Mouse (Mus musculus) gastrocnemius, adult 8-10 months (tissue): Measurements from ENCODE around the gene Gm5426. TPM values are rescaled to one million over a fixed set of nuclear protein-coding genes. Genes with fewer than 3 reads are reported as not detected.
"Not testable (repeated sequence)": the region's sequence is repeated elsewhere in the genome, so short reads cannot be mapped to it uniquely, and the experiment has no call there.

Experiments used
- DNase-seq, 2 experiments: peaks; one replicate each; pipeline ENCODE4 v3.0.0; 2022; ENCODE audit warnings: low spot score in 2 of 2
- total RNA-seq, 4 experiments: library from RNA; stranded (reverse); gene quantifications; 2 replicates each; pipeline ENCODE4 v1.2.4; 2022

The Gm5426 gene
- total RNA-seq = not detected

- not testable (repeated sequence) for DNase-seq
These were observed at the start of gene Gm5426 for GRCm38 (mm10) chr10:96136451-96136850. Gm5426 (plus strand) TSS chr10:96136603.

DNA sequence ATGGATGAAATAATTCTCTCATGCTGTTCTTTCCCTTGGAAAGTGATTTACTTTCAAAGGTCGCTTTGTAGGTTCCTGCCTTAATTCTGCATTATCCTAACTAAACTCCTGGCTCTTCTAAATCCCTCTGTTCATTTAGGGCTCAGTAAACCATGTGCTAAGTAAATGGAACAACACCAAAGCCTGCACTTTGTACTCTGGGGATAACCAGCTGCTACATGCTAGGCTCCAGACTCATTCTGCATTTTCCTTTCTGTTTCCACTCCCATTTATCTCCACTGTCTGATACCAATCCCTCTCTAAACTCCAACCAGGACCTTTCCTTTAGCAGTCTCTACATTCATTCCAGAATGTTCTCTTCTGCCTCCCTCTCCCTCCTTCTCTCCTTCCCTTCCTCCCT lies 46.7 kb upstream of the Gm5426 start:
- DNase-seq = no peak

- no peak for DNase-seq
These were observed 46.0 kb upstream of the Gm5426 start for GRCm38 (mm10) chr10:96090388-96090787.

GRCm38 (mm10) chr10:96093890-96094531 lies 42.4 kb upstream of the Gm5426 start:
- DNase-seq = no peak

DNA sequence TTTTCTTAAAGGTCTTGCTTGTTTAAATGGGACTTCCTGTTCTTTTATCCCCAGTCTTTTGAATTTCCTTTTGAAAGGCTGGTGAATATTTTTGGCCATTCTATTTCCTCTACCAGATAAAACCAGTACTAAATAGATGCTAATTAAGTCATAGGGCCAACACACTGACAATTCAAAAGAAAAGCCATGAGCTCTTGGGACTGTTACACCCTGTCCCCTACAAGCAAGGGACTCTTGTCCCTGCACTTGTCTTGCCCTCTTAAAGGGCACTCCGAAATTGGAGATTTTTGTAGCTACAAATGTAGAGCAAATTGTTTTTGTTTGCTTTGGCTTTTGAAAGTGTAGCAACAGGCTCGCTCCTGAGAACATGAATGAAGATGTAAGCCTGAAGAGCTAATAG lies 41.8 kb upstream of the Gm5426 start:
- no peak for DNase-seq

- DNase-seq = no peak
These were observed 39.7 kb upstream of the Gm5426 start for GRCm38 (mm10) chr10:96096730-96097129.

DNA sequence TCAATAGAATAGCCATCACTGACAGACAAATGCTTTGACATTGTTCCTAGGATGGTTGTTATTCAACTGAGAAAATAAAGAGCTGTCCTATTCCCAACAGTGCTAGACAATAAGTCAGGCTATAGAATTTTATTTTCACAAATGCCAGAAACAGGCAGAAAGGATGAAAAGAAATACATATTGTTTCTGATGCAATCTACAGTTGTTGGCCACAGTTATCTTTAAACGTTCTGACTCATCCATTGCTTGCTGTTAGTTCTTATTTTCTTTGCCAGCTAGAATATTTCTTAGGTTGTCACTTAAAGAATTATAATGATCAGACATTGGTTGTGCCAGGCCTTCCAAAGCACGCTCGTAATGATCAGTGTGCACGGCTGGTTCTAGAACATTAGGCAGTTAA lies 35.4 kb upstream of the Gm5426 start:
- no peak for DNase-seq

DNA sequence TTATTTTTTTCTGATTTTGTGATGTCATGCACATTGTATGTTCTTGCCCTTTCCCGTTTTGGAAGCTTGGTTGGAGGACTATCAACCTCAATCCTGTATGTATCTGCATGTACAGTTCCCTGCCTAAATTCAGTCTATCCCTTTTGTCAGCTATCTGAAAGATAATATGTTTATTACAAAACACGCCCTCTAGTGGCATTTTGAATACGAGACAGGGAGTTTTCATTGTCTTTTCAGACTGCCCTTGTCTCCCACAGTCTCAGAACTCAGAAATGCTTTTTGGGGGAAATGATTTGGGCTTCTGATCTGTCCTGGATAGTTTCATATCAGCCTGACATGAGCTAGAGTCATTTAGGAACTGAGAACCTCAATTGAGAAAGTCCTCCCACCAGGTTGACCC lies 32.2 kb upstream of the Gm5426 start:
- no peak for DNase-seq

DNA sequence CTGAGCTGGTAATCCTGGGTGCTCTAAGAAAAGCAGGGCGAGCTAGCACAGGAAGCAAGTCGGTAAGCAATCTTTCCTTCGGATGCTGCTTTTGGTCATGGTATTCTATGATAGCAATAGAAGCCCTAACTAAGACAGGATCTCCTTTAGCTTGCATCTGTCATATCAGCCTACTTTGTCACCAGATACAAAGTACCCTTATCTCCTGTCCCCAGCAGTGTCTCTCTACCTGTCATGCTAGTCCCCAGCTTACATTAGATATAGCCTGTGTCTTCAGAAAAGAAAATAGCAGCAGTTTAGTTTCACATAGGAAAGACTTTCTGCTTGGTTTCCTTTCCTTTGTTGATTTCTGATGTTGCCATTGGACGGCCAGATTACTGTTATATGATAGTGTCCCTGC lies 31.8 kb upstream of the Gm5426 start:
- no peak for DNase-seq

GRCm38 (mm10) chr10:96105124-96105523 lies 31.3 kb upstream of the Gm5426 start:
- no peak for DNase-seq

- DNase-seq = no peak
These were observed 29.3 kb upstream of the Gm5426 start for GRCm38 (mm10) chr10:96106972-96107720.

DNA sequence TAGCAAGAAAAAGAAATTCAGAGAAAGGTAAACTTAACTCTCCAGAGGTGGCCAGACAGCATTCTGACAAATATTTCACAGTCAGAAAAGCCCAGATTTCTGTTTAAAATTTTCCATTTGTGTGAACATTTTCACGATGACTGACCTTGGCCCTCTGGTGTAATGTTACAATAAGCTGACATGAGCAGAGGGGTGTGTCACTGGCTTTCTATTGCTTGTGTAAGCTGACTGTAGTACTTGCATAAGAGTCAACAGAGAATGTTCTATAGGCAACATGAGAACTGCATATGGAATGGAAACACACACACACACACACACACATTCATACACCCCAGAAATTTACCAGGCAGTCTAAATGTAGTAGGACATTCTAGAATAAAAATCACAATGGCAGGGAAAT lies 28.6 kb upstream of the Gm5426 start:
- DNase-seq = no peak

DNA sequence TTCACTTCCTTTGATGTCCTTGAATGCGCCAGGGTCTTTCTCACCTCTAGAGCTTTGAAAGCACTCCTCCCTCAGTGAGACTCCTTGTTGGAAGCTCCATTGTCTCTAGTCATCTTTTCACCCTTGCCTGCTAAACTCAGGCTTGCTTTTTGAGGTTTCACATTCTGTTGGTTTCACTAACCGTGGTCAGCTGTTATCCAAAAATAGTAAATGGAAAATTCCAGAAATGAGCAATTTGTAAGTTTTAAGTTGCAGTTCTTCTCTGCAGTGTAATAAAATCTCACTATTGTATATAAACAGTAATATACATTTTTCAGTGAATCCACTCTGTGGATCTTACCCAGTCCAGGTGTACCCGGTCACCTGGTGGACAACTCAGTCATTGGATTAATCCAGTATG lies 21.1 kb upstream of the Gm5426 start:
- no peak for DNase-seq

DNA sequence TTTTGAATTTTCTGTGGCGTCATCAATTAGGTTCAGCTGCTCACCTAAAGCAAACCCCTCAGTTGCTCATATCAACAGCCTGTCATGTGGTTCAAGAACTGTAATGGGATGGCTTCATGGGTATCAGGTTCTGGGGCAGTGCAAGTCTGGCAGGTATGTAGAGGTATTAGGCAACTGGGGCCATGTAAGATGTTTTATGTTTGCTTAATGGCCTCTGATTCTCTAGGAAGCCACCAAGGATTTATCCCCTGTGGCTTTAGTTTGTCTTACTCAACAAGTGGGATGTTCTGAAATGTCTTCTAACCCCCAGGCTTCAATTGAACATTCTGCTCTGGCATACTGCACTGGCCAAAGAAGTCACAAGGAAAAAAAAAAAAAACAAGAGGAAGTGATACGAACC lies 15.6 kb upstream of the Gm5426 start:
- DNase-seq = no peak

DNA sequence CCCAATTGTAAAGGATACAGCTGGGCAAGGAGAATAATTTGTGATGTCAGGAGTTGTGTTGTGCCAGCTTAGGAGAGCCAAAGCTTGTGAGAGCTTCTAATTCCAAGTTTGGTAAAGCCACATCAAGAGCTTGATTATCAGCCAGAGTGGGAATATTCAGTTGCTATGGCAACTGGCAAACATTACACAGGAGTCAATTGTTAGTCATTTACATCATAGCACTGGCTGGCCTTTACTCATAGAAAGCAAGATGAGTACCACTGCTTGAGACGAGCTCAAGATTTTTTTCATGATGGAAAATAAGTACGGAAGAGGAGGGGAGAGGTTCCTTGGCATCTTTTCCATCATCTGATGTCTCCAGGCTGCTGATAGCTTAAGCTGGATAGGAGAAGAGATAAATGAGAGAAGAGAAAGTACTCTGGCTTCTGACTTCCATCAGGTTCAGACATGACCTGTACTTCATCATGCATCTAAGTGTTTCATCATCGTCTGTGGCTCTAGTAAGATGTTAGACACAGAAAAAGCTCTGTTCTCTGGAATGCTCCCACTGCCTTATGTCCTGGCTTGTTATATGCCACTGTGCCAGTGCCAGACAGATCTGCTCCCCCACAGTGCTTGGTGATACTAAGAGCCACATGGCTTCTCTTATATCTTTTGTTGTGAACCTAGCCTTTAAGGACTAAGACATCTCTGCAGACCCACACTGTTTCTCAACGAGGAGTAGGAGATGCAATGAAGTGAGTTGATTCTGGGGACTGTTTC lies 15.0 kb upstream of the Gm5426 start:
- DNase-seq = no peak

DNA sequence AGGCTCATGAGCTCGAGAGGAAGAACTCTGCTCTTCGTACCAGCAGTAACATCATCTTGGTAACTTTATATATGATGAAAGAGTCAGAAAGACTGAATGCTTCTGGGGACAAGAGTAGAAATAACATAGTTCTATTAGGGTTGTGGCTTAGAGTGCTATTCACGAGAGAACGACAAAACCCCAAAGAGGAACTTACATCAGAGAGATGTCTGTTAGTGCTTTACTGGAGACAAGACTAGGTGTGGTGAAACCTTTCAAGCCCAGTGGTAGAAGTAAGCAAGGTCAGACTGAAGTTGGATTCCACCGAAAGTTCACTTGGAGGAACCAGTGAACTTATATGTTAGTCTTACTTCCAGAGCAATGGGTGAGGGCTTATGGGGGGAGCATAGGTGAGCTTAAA lies 12.5 kb upstream of the Gm5426 start:
- no peak for DNase-seq

GRCm38 (mm10) chr10:96124290-96124689 lies 12.1 kb upstream of the Gm5426 start:
- no peak for DNase-seq

DNA sequence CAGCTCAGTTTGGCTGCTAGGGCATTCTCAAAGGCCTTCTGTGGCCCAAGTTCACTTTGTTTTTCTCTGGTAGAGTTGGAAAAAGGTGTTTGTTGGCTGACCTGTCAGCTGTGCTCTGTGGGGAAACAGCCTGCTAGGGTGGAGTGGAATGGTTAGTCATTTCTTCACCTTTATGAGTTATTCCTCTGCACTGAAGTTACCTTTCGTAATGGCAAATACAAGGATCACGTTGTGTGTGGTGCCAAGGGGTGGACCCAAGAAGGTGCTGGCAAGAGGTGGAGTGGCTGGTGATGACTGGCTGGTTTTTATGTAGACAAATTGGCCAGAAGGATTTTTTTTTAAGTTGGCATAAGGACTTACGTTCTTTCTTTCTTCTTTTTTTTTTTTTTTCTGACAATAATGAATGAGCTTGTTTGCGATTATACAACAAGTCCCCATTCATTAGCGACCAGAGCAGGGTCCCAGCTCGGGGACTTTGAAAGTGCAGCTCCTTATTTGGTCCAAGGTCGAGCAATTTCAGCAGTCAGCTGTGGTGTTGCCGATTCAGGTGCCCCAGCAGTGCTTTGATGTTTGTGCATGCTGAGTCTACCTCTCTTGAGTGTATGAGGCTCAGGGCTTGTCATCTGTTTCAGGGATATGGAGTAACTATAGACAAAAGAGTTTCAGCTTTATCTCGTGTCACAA lies 10.5 kb upstream of the Gm5426 start:
- DNase-seq = no peak

GRCm38 (mm10) chr10:96129213-96129612 lies 7.2 kb upstream of the Gm5426 start:
- DNase-seq = no peak

DNA sequence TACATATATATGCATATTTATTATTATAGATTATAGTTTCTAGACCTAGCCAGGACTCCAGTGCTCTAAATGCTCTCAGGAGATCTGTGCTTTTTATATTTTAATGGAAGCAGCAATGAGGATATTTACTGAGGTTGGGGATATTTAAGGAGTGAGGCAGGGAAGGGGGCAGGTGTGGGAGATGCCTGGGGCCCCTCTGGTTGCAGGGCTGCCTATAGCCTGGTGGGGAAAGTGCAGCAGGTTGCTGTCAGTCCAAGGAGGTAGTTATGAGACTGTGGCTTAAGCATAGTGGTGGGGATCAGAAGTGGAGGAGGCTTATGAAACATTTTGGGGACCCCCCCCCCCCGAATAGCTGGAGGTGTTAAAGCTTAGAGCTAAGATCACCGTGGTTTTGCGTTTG lies 6.0 kb upstream of the Gm5426 start:
- no peak for DNase-seq

DNA sequence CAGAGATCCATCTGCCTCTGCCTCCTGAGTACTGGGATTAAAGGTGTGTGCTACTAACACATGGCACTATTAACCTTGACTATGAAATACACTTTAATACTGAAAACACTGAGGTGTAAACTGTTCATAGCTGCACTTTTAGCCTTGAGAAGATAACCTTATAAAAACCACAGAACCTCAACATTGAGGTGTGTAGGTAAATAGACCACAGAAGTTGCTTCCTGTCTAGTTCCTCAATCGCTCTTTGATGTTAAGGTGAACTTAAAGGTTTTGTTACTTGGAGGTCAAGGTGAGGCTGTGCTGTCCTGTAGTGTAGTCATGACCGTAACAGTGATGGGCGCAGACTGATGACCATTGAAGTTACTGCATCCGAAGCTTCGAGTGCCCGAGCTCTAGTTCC lies 5.3 kb upstream of the Gm5426 start:
- DNase-seq = no peak

GRCm38 (mm10) chr10:96132161-96132560 lies 4.2 kb upstream of the Gm5426 start:
- DNase-seq = no peak
